Mouse (Mus musculus) G1E (cell line): ENCODE results near the gene Itgb8. TPM values are rescaled to one million over a fixed set of nuclear protein-coding genes. Genes with fewer than 3 reads are reported as not detected.

Experiments used
- ATAC-seq: 2 replicates; pipeline ENCODE4 v1.8.0; 2016; ENCODE audit warnings: mild to moderate bottlenecking; ENCODE audit not compliant: insufficient number of reproducible peaks, poor library complexity, low FRiP score, severe bottlenecking; ENCODE audit errors: extremely low read depth
- DNase-seq: peaks from one replicate; pipeline ENCODE4 v3.0.0; 2012; ENCODE audit warnings: low spot score
- H3K27me3 ChIP-seq: 2 replicates; pipeline ENCODE4 v1.6.1; 2012; ENCODE audit warnings: mild to moderate bottlenecking, low read length, inconsistent platforms; ENCODE audit not compliant: insufficient read depth
- H3K36me3 ChIP-seq: replicated peaks from 2 replicates; pipeline ENCODE3; 2012; ENCODE audit warnings: mild to moderate bottlenecking, inconsistent platforms
- H3K4me1 ChIP-seq: 2 replicates; pipeline ENCODE4 v1.6.1; 2012; ENCODE audit warnings: low read depth, low read length, inconsistent platforms, mixed read lengths; ENCODE audit not compliant: insufficient read depth
- H3K4me3 ChIP-seq: 2 replicates; pipeline ENCODE4 v1.5.1; 2012; ENCODE audit warnings: low read depth, mild to moderate bottlenecking, inconsistent platforms, low read length, moderate library complexity, mixed read lengths
- H3K9me3 ChIP-seq: replicated peaks from 2 replicates; pipeline ENCODE4 v1.6.1; 2012; ENCODE audit warnings: inconsistent platforms
- CTCF ChIP-seq: IDR thresholded peaks from 2 replicates; pipeline ENCODE4 v1.5.1; 2012; ENCODE audit warnings: low read depth, low read length, inconsistent platforms, mixed read lengths
- GATA1 ChIP-seq: IDR thresholded peaks from 2 replicates; pipeline ENCODE4 v1.6.1; 2012; ENCODE audit warnings: borderline replicate concordance, low read length, inconsistent platforms, mixed read lengths
- GATA2 ChIP-seq: IDR thresholded peaks from 2 replicates; pipeline ENCODE4 v1.6.1; 2012; ENCODE audit warnings: low read depth, low read length, inconsistent platforms, borderline replicate concordance
- POLR2AphosphoS5 ChIP-seq: IDR thresholded peaks from 2 replicates; pipeline ENCODE4 v1.6.1; 2012; ENCODE audit warnings: low read depth, low read length, inconsistent platforms; ENCODE audit not compliant: insufficient replicate concordance
- TAL1 ChIP-seq: conservative IDR thresholded peaks from 2 replicates; pipeline ENCODE4 v1.6.1; 2012; ENCODE audit warnings: low read depth, low read length, inconsistent platforms, mixed read lengths
- polyA plus RNA-seq: library from polyadenylated mRNA; stranded (reverse); fragments of >175 nt; gene quantifications from 2 replicates; pipeline ENCODE4 v1.2.3, GENCODE M21; 2012
- total RNA-seq, 2 experiments: library from RNA; stranded (forward) in 1 of 2; stranded (reverse) in 1 of 2; fragments of 200-1000 nt in 1 of 2; fragments of >200 nt in 1 of 2; fragmentation: Nextera tagmentation in 1 of 2; gene quantifications; 2 replicates each; pipeline ENCODE4 v1.2.3; 2014 to 2017

Gene Itgb8
- total RNA-seq (2014; fragmentation: Nextera tagmentation) (not detected in 2 replicates), total RNA-seq (2017) (0.06 and 0.33 TPM in 2 replicates), polyA plus RNA-seq (not detected in 2 replicates)

GRCm38 (mm10) chr12:119238696-119239415 is at the start of gene Itgb8:
TSS of gene Itgb8 (minus strand) at chr12:119238802.
- TF ChIP-seq POLR2AphosphoS5 (no peak), GATA2 (no peak), GATA1 (no peak), TAL1 (no peak), CTCF (no peak)
- peak within 1 kb of the TSS; percentile 15; the same call in 1 of the 2 replicates for H3K4me3 ChIP-seq
- no peaks in the 10 kb centered on the region for H3K9me3 ChIP-seq
- H3K4me1 ChIP-seq, result no peaks in the 10 kb centered on the region; the same call in 1 of the 2 replicates
- no peaks in the 10 kb centered on the region for H3K36me3 ChIP-seq
- peaks cover 14% of the 10 kb centered on the region; the same call in 1 of the 2 replicates for H3K27me3 ChIP-seq
- DNase-seq (no peak), ATAC-seq (no peak)

DNA sequence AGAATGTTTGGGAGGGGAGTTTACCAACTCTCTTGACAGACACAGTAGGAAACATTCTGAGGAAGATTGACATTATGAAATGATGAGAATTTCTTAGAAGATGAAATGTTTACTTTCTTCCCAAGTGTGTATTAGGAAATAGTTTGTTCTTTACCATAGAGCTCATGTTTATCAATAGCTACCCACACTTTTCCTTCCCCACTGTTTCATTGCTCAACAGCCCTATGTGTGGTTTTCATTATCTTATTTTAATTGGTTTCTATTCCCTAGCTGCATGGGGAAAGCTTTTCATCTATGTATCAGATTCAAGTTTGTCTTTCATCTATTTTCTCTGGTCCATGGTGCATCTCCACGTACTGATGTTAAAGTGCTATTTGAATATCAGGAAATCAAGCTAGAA is 37.7 kb upstream of the Itgb8 start:
- H3K4me1 ChIP-seq, result no peaks in the 10 kb centered on the region
- no peaks in the 10 kb centered on the region for H3K27me3 ChIP-seq
- H3K9me3 ChIP-seq, result no peaks in the 10 kb centered on the region
- no peaks in the 10 kb centered on the region for H3K36me3 ChIP-seq
- TF ChIP-seq GATA2 (no peak), TAL1 (no peak), POLR2AphosphoS5 (no peak), GATA1 (no peak), CTCF (no peak)
- no peak overlapping the region for H3K4me3 ChIP-seq
- DNase-seq, result no peak
- ATAC-seq, result no peak

DNA sequence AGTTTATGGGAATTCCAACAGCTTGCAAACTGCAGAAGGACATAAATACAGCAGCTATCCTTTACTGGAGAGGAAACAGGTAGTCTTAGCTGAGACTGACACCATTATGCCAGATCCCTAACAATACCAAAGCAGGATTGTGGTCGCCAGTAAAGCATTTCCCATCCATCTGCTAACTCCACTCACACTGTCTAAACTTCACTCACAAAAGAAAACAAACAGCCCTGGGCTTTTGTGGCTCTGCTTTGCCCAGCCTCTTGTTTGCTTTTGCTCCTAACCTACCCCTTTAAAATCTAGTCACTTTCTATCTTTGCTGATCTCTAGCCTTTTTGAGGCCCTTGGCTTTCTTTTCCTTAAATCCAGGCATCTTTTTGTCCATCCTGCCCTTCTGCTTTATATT is 35.0 kb upstream of the Itgb8 start:
- no peaks in the 10 kb centered on the region for H3K36me3 ChIP-seq
- no peaks in the 10 kb centered on the region for H3K4me1 ChIP-seq
- DNase-seq (no peak), ATAC-seq (no peak)
- H3K4me3 ChIP-seq, result no peak overlapping the region
- no peaks in the 10 kb centered on the region for H3K9me3 ChIP-seq
- TF ChIP-seq TAL1 (no peak), CTCF (no peak), POLR2AphosphoS5 (no peak), GATA2 (no peak), GATA1 (no peak)
- no peaks in the 10 kb centered on the region for H3K27me3 ChIP-seq

DNA sequence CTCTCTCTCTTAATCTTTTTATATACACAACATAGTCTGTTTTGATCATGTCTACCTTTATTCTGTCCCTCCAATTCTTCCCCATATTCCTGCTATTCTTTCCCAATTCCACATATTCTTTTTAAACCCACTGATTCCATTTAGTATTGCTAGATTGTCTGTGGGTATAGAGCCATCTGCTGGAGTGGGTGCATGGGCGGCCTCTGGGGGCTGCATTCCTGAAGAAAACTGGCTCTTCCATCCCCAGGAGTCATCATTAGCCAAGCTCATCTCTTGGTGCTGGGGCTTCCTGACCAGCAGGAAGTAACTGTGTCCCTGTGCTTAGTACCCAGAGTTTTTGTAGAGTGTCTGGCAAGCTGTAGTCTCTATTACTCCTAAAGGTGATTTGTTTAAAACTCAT is 33.4 kb upstream of the Itgb8 start:
- H3K36me3 ChIP-seq, result no peaks in the 10 kb centered on the region
- no peak overlapping the region for H3K4me3 ChIP-seq
- DNase-seq, result no peak
- H3K9me3 ChIP-seq, result no peaks in the 10 kb centered on the region
- ATAC-seq, result no peak
- H3K4me1 ChIP-seq, result no peaks in the 10 kb centered on the region
- TF ChIP-seq GATA1 (no peak), TAL1 (no peak), CTCF (no peak), GATA2 (no peak), POLR2AphosphoS5 (no peak)
- no peaks in the 10 kb centered on the region for H3K27me3 ChIP-seq

- DNase-seq (no peak), ATAC-seq (no peak)
- TF ChIP-seq CTCF (no peak), TAL1 (no peak), POLR2AphosphoS5 (no peak), GATA2 (no peak), GATA1 (no peak)
- H3K9me3 ChIP-seq, result no peaks in the 10 kb centered on the region
- H3K36me3 ChIP-seq, result no peaks in the 10 kb centered on the region
- no peaks in the 10 kb centered on the region for H3K4me1 ChIP-seq
- no peak overlapping the region for H3K4me3 ChIP-seq
- H3K27me3 ChIP-seq, result no peaks in the 10 kb centered on the region
Observed at GRCm38 (mm10) chr12:119270036-119270435, 31.4 kb upstream of the Itgb8 start.

GRCm38 (mm10) chr12:119268723-119269122 is 30.1 kb upstream of the Itgb8 start:
- ATAC-seq (no peak), DNase-seq (no peak)
- no peaks in the 10 kb centered on the region for H3K36me3 ChIP-seq
- TF ChIP-seq TAL1 (no peak), CTCF (no peak), GATA2 (no peak), GATA1 (no peak), POLR2AphosphoS5 (no peak)
- no peaks in the 10 kb centered on the region for H3K9me3 ChIP-seq
- no peaks in the 10 kb centered on the region for H3K27me3 ChIP-seq
- H3K4me3 ChIP-seq, result no peak overlapping the region
- no peaks in the 10 kb centered on the region for H3K4me1 ChIP-seq
